Mouse (Mus musculus) heart, embryonic 11.5 days (tissue): ENCODE data around the gene Tnr. TPM values are rescaled to one million over a fixed set of nuclear protein-coding genes. Genes with fewer than 3 reads are reported as not detected.

ENCODE experiments used
- ATAC-seq: fragments of 200-750 bp; cut with Nextera tagmentation; replicated peaks from 2 replicates; pipeline ENCODE4 v1.8.0; 2017; ENCODE audit warnings: moderate library complexity; ENCODE audit not compliant: insufficient number of reproducible peaks, low FRiP score, low TSS enrichment
- H3K27ac ChIP-seq: fragments of 300-500 bp; sonication (generic); 2 replicates; pipeline ENCODE4 v1.5.1; 2014; ENCODE audit warnings: mild to moderate bottlenecking, low read depth, low read length
- H3K27me3 ChIP-seq: fragments of 300-500 bp; sonication (generic); 2 replicates; pipeline ENCODE4 v1.6.1; 2014; ENCODE audit warnings: mild to moderate bottlenecking, low read length, mixed read lengths; ENCODE audit not compliant: control insufficient read depth, insufficient read depth
- H3K36me3 ChIP-seq: fragments of 300-500 bp; sonication (generic); 2 replicates; pipeline ENCODE4 v1.6.1; 2014; ENCODE audit warnings: mild to moderate bottlenecking, low read length, moderate library complexity, mixed read lengths; ENCODE audit not compliant: control insufficient read depth, insufficient read depth
- H3K4me1 ChIP-seq: fragments of 300-500 bp; sonication (generic); 2 replicates; pipeline ENCODE4 v1.6.1; 2014; ENCODE audit warnings: low read length; ENCODE audit not compliant: control insufficient read depth, insufficient read depth
- H3K4me2 ChIP-seq: fragments of 300-500 bp; sonication (generic); 2 replicates; pipeline ENCODE4 v1.6.1; 2014; ENCODE audit warnings: mild to moderate bottlenecking, moderate library complexity
- H3K4me3 ChIP-seq: fragments of 300-500 bp; sonication (generic); 2 replicates; pipeline ENCODE4 v1.5.1; 2014; ENCODE audit warnings: low read depth, low read length
- H3K9ac ChIP-seq: fragments of 300-500 bp; sonication (generic); 2 replicates; pipeline ENCODE4 v1.6.1; 2014; ENCODE audit warnings: mild to moderate bottlenecking, low read depth, low read length, moderate library complexity
- H3K9me3 ChIP-seq: fragments of 300-500 bp; sonication (generic); replicated peaks from 2 replicates; pipeline ENCODE4 v1.6.1; 2016; ENCODE audit warnings: low read length; ENCODE audit not compliant: control insufficient read depth
- WGBS: fragments of 180-500 bp; shearing (Covaris S2); extraction: QIAGEN DNeasy Blood & Tissue Kit; methylation state at CpG from one replicate; pipeline ENCODE4 v1.1.7; 2014; ENCODE audit not compliant: insufficient replicate concordance; 5-methylcytosine and 5-hydroxymethylcytosine counted together
- polyA plus RNA-seq: library from polyadenylated mRNA; unstranded; fragments of >200 nt; fragmentation: Nextera tagmentation; extraction: Ambion mirVana; gene quantifications from 2 replicates; pipeline ENCODE4 v1.2.1, GENCODE M21; 2014

Gene Tnr
- polyA plus RNA-seq, 1 experiment from 2014 or later: 0.33 TPM

DNA sequence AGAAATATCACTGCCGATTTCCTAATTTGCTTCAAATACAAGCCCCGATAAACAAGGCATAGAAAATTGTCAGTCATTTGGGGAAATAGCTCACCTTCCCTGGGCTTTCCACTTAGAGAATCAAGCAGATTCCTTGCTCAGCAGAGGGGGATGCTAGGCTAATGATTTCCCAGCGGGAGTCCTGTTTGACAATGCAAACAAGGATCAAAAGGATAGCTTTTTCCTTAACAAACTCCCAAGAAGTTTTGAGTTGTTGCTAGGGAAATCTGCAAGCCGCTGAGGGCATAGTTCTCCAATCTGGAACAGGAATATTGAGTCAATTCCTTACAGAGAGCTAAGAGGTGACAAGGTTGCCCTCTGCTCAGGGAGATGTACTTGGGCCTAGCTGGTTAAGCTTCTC, 311.6 kb downstream of the Tnr start:
- ATAC-seq: no peak

DNA sequence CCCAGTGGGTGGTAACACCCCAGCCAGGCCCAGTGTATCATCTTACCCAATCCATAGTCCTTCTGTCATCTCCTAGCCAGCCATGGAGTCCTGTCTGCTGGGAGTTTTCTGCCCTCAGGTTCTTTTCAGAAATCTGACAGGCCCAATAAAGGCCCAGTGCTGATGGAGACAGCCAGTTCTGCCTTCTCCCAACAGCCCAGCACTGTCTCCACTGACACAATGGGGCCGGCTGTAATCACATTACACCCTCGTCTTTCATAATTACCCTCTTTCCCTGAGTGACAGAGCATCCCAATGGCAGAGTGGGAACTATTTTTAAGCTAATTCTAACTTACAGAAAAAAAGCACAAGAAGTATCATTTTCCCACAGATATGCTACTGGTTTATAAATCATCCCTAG, 316.8 kb downstream of the Tnr start:
- H3K4me2 ChIP-seq: no peak overlapping the region
- no peaks in the 10 kb centered on the region for H3K9me3 ChIP-seq
- no peak for ATAC-seq
- no peak overlapping the region for H3K27ac ChIP-seq
- no peak overlapping the region for H3K4me3 ChIP-seq
- no peaks in the 10 kb centered on the region for H3K4me1 ChIP-seq
- H3K9ac ChIP-seq: no peak overlapping the region
- H3K36me3 ChIP-seq: no peaks in the 10 kb centered on the region
- 52% methylated on average over 2 of the region's 2 CpGs for WGBS
- no peaks in the 10 kb centered on the region for H3K27me3 ChIP-seq

More for the DNA sequence above, 311.6 kb downstream of the Tnr start:
- WGBS: 19% methylated on average over 4 of the region's 4 CpGs
- no peaks in the 10 kb centered on the region; the same call in 1 of the 2 replicates for H3K27me3 ChIP-seq
- H3K4me1 ChIP-seq: no peaks in the 10 kb centered on the region
- H3K4me2 ChIP-seq: no peak overlapping the region
- H3K9ac ChIP-seq: no peak overlapping the region
- H3K27ac ChIP-seq: no peak overlapping the region
- no peak overlapping the region for H3K4me3 ChIP-seq
- no peaks in the 10 kb centered on the region for H3K9me3 ChIP-seq
- H3K36me3 ChIP-seq: no peaks in the 10 kb centered on the region

GRCm38 (mm10) chr1:159842876-159843275, 319.3 kb downstream of the Tnr start:
- no peaks in the 10 kb centered on the region for H3K36me3 ChIP-seq
- no peak overlapping the region for H3K4me3 ChIP-seq
- H3K9me3 ChIP-seq: no peaks in the 10 kb centered on the region
- ATAC-seq: no peak
- H3K27ac ChIP-seq: no peak overlapping the region
- WGBS: 74% methylated on average over 5 of the region's 5 CpGs
- no peaks in the 10 kb centered on the region for H3K27me3 ChIP-seq
- H3K9ac ChIP-seq: no peak overlapping the region
- no peak overlapping the region for H3K4me2 ChIP-seq
- H3K4me1 ChIP-seq: no peaks in the 10 kb centered on the region

DNA sequence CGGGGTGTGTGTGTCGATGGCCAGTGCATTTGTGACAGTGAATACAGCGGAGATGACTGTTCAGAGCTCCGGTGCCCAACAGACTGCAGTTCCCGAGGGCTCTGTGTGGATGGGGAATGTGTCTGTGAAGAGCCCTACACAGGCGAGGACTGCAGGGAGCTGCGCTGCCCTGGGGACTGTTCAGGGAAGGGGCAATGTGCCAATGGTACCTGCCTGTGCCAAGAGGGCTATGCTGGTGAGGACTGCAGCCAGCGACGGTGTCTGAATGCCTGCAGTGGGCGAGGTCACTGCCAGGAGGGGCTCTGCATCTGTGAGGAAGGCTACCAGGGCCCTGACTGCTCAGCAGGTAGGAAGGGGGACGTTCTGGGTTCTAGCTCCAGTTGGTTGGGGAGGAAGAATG, 328.5 kb downstream of the Tnr start:
- Histone ChIP-seq H3K9ac (no peak overlapping the region), H3K27ac (no peak overlapping the region), H3K9me3 (no peaks in the 10 kb centered on the region), H3K4me1 (no peaks in the 10 kb centered on the region), H3K4me2 (no peak overlapping the region), H3K36me3 (no peaks in the 10 kb centered on the region), H3K4me3 (no peak overlapping the region), H3K27me3 (no peaks in the 10 kb centered on the region)
- WGBS: 74% methylated on average over 11 of the region's 11 CpGs
- no peak for ATAC-seq

DNA sequence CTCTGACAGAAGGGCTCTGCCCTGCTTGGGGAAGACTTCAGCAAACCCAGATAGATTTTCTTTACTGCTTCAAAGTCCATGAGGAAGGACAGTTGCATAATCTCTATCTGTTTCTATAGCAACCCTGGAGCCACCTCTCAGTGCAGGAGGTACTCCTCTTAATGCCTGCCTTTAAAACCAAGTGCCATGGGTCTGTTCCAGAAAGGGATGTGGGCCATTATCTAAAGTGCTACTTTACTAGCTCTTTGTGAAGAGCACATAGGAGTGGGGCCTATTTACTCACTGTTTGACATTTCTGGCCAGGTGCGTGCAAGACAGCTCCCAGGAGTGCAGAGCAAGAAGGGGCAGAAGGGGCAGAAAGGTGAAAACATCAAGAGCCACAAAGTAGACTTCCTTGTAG, 330.7 kb downstream of the Tnr start:
- Histone ChIP-seq H3K27me3 (no peaks in the 10 kb centered on the region), H3K36me3 (no peaks in the 10 kb centered on the region), H3K4me1 (no peaks in the 10 kb centered on the region), H3K4me2 (no peak overlapping the region), H3K9ac (no peak overlapping the region), H3K27ac (no peak overlapping the region), H3K9me3 (no peaks in the 10 kb centered on the region), H3K4me3 (no peak overlapping the region)
- WGBS: 78% methylated on average over 1 of the region's 1 CpGs
- no peak for ATAC-seq

- WGBS: 63% methylated on average over 3 of the region's 3 CpGs
- Histone ChIP-seq H3K9ac (no peak overlapping the region), H3K4me3 (no peak overlapping the region), H3K27me3 (no peaks in the 10 kb centered on the region), H3K4me1 (no peaks in the 10 kb centered on the region), H3K27ac (no peak overlapping the region), H3K4me2 (no peak overlapping the region), H3K36me3 (no peaks in the 10 kb centered on the region), H3K9me3 (no peaks in the 10 kb centered on the region)
- no peak for ATAC-seq
Measured at GRCm38 (mm10) chr1:159861782-159862474, 338.4 kb downstream of the Tnr start.

GRCm38 (mm10) chr1:159865696-159866095, 342.1 kb downstream of the Tnr start:
- H3K4me3 ChIP-seq: no peak overlapping the region
- H3K4me2 ChIP-seq: no peak overlapping the region
- H3K27ac ChIP-seq: no peak overlapping the region
- 72% methylated on average over 1 of the region's 1 CpGs for WGBS
- ATAC-seq: no peak
- H3K9ac ChIP-seq: no peak overlapping the region
- no peaks in the 10 kb centered on the region for H3K36me3 ChIP-seq
- H3K4me1 ChIP-seq: no peaks in the 10 kb centered on the region
- no peaks in the 10 kb centered on the region for H3K9me3 ChIP-seq
- no peaks in the 10 kb centered on the region for H3K27me3 ChIP-seq

- Histone ChIP-seq H3K27me3 (no peaks in the 10 kb centered on the region), H3K4me3 (no peak overlapping the region), H3K9ac (no peak overlapping the region), H3K4me1 (no peaks in the 10 kb centered on the region), H3K36me3 (no peaks in the 10 kb centered on the region), H3K27ac (no peak overlapping the region), H3K9me3 (no peaks in the 10 kb centered on the region), H3K4me2 (no peak overlapping the region)
- no peak for ATAC-seq
- WGBS: 68% methylated on average over 6 of the region's 6 CpGs
Measured at GRCm38 (mm10) chr1:159869619-159870441, 346.3 kb downstream of the Tnr start.
